Mouse (Mus musculus) left cerebral cortex, adult 2 months (tissue): ENCODE measurements around the gene Zbtb46. TPM values are rescaled to one million over a fixed set of nuclear protein-coding genes. Genes with fewer than 3 reads are reported as not detected.
"Not testable (repeated sequence)": the region's sequence is repeated elsewhere in the genome, so short reads cannot be mapped to it uniquely, and the experiment has no call there.

Experiments used
- DNase-seq, 2 experiments: peaks; one replicate each; pipeline ENCODE4 v3.0.0; 2021 to 2022; ENCODE audit warnings: low spot score in 2 of 2, mixed read lengths in 1 of 2; ENCODE audit errors: extremely low spot score in 1 of 2
- H3K27ac ChIP-seq: fragments of 200-600 bp; 2 replicates; pipeline ENCODE4 v1.8.1; 2022
- H3K4me3 ChIP-seq: fragments of 200-600 bp; 2 replicates; pipeline ENCODE4 v1.8.1; 2022
- CTCF ChIP-seq: fragments of 200-600 bp; IDR thresholded peaks from 2 replicates; pipeline ENCODE4 v1.8.1; 2022; ENCODE audit warnings: antibody characterized with exemption, mild to moderate bottlenecking, moderate library complexity
- intact Hi-C: fragments of 180-260 bp; cut with DNase I; formaldehyde crosslinking; loops from one replicate; pipeline ENCODE4 v1.15.1; 2025
- long read RNA-seq, 2 experiments: library from polyadenylated mRNA; stranded (forward); transcript quantifications; one replicate each; pipeline ENCODE4 v2.0.0; 2021; ENCODE audit warnings: borderline mapping rate in 2 of 2
- total RNA-seq, 2 experiments: library from RNA; stranded (reverse); gene quantifications; 2 replicates each; pipeline ENCODE4 v1.2.3; 2021

Gene Zbtb46
- total RNA-seq, result 10 to 100 TPM; 12.0 to 13.7 TPM
- long read RNA-seq, experiment 1, full-length matches to known transcripts, result 15 of 21 reads
- long read RNA-seq, experiment 1, partial matches to known transcripts, result 0 of 21 reads
- long read RNA-seq, experiment 1, other reads (novel, unspliced or antisense), result 6 of 21 reads
- long read RNA-seq, experiment 2, full-length matches to known transcripts, result 17 of 24 reads
- long read RNA-seq, experiment 2, partial matches to known transcripts, result 0 of 24 reads
- long read RNA-seq, experiment 2, other reads (novel, unspliced or antisense), result 7 of 24 reads

DNA sequence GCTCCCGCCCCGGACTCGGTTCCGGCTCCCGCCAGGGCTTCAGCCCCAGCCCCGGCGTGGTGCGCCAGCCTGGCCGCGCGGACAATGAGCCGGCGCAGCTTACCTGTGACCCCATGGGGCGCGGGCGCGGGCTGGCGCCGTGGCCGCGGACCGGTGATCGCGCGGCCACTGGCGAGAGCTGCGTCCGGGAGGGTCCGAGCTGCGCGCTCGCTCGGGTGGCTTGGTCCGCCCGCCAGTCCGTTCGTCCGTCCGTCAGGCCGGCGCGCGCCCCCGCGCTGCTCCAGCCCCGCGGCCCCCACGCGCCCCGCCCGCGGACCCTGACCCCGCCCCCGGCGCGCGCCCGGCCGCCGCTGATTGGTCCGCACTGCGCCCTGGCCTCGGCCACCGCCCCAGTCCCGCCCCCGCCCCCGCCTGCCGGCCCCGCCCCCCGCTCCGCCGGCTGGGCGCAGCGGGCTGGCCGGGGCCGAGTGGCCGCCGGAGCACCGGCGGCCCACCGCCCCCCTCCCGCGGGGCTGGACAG, at the start of gene Zbtb46:
Gene Zbtb46, minus strand, starts transcription at position 274 of the 520 bp plus-strand sequence.
- DNase-seq, result peak; percentile 80 to 84
- Histone ChIP-seq H3K27ac (peak within 1 kb of the TSS; percentile 79), H3K4me3 (peak within 1 kb of the TSS; percentile 93)
- intact Hi-C loops, result loop anchor here (2.0 kb wide), 2 partner anchors 38 to 62 kb away; partner anchors contain the start of gene Dnajc5
- no peak for TF ChIP-seq CTCF

DNA sequence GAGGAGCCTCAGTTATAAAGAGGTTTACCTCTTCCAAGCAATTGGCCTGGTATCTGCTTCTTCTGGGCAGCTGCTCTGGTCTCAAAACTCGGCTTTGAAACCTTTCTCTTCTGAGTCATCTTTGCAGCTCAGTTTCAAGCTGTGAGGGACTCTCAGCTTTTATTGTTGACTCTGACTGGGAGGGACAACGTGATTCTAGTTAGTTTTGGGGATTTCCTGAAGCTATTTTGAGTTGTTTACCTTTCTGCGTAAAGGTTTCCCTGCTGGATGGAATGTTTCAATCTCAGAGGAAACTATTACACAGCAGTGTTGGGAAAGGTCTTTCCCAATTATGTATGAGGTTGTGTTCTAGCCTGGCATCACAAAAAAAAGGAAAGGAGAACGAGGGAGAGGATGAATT, 39.4 kb upstream of the Zbtb46 start:
- no peak for DNase-seq
- no peak for TF ChIP-seq CTCF
- Histone ChIP-seq H3K27ac (no peak overlapping the region), H3K4me3 (no peak overlapping the region)
- intact Hi-C loops, result no loop called here

DNA sequence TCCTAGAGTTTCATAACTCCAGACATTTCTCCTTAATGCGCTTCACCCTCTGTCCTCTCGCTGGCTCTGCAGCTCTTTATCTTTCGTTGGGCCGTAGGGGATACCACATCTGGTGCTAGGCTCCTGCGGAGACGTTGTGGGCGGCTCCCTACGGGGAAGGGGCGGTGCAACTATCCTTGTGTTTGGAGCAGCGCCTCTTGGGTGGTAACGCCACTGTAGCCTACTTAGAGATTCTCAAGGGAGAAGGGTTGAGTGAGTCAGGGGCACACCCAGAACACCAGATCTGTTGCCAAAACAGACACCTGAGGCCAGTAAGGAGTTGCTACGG, 38.3 kb upstream of the Zbtb46 start:
- peak; percentile 24 to 47 for DNase-seq
- intact Hi-C loops, result no loop called here
- peak overlapping the region; percentile 90 for H3K4me3 ChIP-seq
- peak overlapping the region; percentile 95 for H3K27ac ChIP-seq
- no peak for TF ChIP-seq CTCF

DNA sequence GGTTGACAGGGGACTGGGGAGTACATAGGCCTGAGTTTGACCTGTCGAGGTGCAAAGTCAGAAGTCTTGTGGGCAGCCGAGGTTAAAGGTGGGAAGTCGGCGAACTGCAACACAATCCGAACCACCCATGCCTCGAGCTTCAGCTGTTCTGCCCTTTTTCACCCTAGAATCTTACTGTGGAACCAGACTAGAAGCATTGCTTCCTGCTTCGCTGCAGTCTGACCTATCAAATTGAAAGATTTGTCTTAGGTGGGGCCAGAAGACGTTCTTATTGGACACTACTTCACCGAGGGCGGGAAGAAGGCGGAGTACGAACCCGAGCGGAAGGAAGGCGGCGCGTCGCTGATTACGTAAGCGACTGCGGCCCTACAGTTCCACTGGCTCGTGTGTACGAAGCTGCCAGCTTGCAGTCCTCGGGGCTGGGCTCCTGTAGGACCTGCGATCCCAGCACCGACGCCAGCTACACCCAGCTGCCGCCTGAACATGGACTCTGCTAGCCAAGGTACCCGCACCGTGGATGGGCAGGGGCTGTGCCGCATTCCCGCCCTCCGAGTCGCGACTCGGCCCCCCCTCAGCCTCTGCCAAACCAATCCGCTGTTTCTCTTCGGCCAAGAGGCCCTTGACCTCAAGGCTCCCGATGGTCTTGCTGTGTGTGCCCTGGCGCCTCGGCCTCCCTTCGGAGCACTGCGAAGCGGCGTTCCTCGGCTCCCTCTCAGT, 37.8 kb upstream of the Zbtb46 start, which contains the start of gene Tpd52l2:
Gene Tpd52l2, plus strand, starts transcription at position 312 of the 717 bp plus-strand sequence.
- intact Hi-C loops, result loop anchor here (1.0 kb wide), 1 partner anchor 86 kb away; no protein-coding TSS in a partner anchor
- Histone ChIP-seq H3K4me3 (peak within 1 kb of the TSS; percentile 90), H3K27ac (peak within 1 kb of the TSS; percentile 95)
- peak; percentile 83 to 92 for DNase-seq
- TF ChIP-seq CTCF, result no peak

GRCm38 (mm10) chr2:181496281-181496680, 37.1 kb upstream of the Zbtb46 start:
- intact Hi-C loops, result loop anchor here (1.0 kb wide), 1 partner anchor 85 kb away; no protein-coding TSS in a partner anchor
- DNase-seq, result peak; percentile 50 to 61
- TF ChIP-seq CTCF, result peak; percentile 66
- peak overlapping the region; percentile 90 for H3K4me3 ChIP-seq
- peak overlapping the region; percentile 86 for H3K27ac ChIP-seq

DNA sequence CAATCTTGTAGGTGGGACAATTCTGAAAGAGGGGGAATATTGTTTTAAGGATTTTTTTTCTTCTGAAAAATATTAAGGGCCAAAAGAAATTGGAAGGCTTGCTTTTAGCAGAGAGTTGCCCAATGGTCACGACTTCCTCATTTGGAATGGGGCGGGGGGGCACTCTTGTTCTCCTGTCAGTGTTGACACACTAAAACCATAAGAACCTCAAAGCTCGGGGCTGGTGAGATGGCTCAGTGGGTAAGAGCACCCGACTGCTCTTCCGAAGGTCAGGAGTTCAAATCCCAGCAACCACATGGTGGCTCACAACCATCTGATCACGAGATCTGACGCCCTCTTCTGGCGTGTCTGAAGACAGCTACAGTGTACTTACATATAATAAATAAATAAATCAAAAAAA, 36.6 kb upstream of the Zbtb46 start:
- H3K4me3 ChIP-seq, DNase-seq, H3K27ac ChIP-seq: not testable (repeated sequence)
- intact Hi-C loops, result loop anchor here (1.0 kb wide), 1 partner anchor 85 kb away; no protein-coding TSS in a partner anchor

DNA sequence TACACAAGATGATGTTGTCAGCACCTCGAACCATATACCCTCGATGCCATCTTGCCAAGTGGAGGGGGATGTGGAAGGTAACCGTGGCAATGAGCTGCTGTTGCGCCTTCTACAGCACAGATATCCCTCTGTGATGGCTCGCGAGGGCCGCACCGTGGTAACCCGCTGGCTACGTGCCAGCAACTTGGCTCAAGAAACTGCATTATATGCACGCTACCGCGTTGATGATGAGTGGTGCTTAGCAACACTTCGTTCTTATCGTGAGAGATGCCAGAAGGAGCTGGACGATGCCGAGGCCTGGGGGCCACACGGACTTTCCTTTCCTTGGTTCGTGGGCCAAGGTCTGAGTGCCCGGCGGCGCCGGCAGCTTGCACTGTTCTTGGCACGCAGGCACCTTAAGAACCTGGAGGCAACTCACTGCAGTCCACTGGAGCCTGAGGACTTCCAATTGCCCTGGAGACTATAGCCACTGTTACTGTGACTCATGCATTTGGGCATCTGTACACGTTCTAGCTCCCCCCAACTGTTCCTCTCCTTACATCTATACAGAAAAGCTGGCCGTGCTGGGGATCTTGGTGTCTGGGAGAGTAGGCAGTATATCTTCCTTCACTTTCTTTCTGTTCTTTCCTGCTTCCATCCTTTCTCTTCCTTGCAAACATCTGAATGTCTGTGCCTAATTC, 35.2 kb upstream of the Zbtb46 start:
- DNase-seq, result no peak
- TF ChIP-seq CTCF, result no peak
- intact Hi-C loops, result loop anchor here (1.0 kb wide), 1 partner anchor 102 kb away; no protein-coding TSS in a partner anchor

GRCm38 (mm10) chr2:181493156-181493927, 34.1 kb upstream of the Zbtb46 start, which contains the start of gene Abhd16b:
Gene Abhd16b (plus strand): TSS chr2:181493206.
- intact Hi-C loops, result loop anchor here (1.0 kb wide), 1 partner anchor 35 kb away; no protein-coding TSS in a partner anchor
- no peak for TF ChIP-seq CTCF
- H3K4me3 ChIP-seq, result no peak within 1 kb of the TSS
- no peak within 1 kb of the TSS for H3K27ac ChIP-seq
- DNase-seq, result no peak

More for the DNA sequence above, 35.2 kb upstream of the Zbtb46 start:
- Histone ChIP-seq H3K27ac (no peak overlapping the region), H3K4me3 (no peak overlapping the region)

DNA sequence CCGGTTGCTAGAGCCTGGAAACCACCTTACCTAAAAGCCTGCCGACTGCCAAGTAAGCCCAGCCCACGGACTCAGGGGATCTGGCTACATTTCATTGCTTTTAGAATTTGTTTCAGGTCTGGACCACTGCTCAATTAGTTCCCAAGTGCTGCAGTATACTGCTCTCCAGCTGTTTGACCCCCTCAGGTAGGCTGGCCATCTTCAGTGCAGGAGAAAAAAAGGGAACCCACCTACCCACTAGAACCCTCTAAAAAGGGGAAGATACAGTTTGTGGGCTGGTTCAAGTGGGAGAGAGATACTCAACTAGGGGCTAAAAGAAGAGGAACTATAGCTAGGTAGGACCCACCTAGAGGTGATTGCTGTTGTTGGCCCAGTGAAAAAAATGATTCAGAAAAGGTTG, 33.0 kb upstream of the Zbtb46 start:
- intact Hi-C loops, result no loop called here
- no peak for TF ChIP-seq CTCF
- no peak for DNase-seq
- Histone ChIP-seq H3K4me3 (no peak overlapping the region), H3K27ac (no peak overlapping the region)

DNA sequence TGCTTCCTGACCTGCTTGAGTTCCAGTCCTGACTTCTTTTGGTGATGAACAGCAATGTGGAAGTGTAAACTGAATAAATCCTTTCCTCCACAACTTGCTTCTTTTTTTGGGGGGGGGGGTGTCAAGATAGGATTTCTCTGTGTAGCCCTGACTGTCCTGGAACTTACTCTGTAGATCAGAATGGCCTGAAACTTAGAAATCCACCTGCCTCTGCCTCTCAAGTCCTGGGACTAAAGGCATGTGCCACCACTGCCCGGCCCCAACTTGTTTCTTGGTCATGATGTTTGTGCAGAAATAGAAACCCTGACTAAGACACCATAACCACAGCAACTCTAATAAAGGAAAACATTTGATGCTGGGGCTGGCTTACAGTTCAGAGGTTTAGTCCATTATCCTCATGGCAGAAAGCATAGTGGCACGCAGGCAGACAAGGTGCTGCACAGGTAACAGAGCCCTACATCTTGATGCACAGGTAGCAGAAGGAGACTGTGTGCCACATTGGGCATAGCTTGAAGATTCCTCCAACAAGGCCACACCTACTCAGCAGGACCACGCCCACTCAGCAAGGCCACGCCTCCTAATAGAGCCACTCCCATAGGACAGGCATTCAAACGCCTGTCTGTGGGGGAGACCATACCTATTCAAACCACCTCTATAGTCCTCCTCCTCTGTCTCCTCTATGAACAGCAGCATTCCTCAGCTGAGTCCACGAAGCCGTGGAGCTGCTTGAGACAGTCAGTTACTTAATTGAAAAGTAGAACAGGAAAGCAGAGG, 32.4 kb upstream of the Zbtb46 start:
- TF ChIP-seq CTCF, result no peak
- intact Hi-C loops, result no loop called here
- no peak overlapping the region for H3K4me3 ChIP-seq
- H3K27ac ChIP-seq, result no peak overlapping the region
- no peak for DNase-seq
